Mouse (Mus musculus) megakaryocyte, embryonic 14.5 days (primary cell): Measurements from ENCODE around the gene Hoxb3.

ENCODE experiments used
- FLI1 ChIP-seq: IDR thresholded peaks from 2 replicates; pipeline ENCODE4 v1.6.1; 2012; ENCODE audit warnings: low read length, inconsistent platforms, mixed read lengths
- GATA1 ChIP-seq: IDR thresholded peaks from 3 replicates; pipeline ENCODE4 v1.6.1; 2012; ENCODE audit warnings: mixed read lengths, low read length, inconsistent platforms, borderline replicate concordance

- TF ChIP-seq GATA1 (no peak), FLI1 (no peak)
Observed at GRCm38 (mm10) chr11:96286739-96287385, 36.3 kb upstream of the Hoxb3 start.
